Mouse (Mus musculus): ENCODE measurements at regions not wholly inside any gene's neighbourhood (a gene's known extent, or its start where the extent isn't known, plus 50 kb on each side); places are given as distances from the start of the nearest gene placed in this dataset.
A peak's percentile ranks its signal among the peaks of the same experiment; 100 is the strongest.

DNA sequence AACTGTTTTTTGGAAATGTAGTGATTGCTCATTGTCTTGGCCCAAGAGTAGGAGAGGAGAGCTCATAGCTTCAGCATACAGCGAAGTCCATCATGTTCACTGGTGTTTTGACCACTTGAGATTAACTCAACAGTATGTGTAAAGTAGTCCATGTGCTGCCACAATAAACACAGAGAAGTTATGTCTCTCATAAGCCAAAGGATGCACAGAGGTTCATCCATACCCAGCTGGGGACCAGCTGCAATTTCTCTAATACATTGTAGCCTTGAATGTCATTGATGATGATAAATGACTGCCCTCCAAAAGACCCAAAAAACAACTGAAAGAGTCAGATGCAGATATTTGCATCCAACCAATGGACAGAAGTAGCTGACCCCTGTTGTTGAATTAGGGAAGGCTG, 199.2 kb upstream of the Adgra3 start:
- intact Hi-C loops (cut with DNase I), result no loop called here

DNA sequence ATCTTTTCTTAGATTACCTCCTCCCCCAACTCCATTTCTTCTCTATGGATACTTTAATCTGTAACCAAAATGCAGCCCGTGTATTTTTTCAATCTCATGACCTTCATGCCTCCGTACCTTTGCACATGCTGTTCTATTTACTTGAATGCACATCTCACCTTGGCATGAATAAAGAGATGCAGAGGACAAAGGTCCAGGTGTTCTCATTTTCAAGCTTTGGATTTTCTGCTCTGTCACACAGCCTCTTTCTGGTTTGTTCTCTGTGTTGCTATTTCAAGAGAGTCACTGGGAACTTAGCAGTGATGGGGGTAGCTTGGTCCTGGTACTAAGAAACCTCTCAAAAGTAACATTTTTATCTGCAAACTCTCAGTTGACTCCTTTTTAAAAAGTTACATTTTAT, 175.3 kb upstream of the Adgra3 start:
- Histone ChIP-seq H3K9ac (ENCODE audit: low read depth, low read length) (no peak overlapping the region), H3K27ac (no peak overlapping the region), H3K4me1 (ENCODE audit: control insufficient read depth, insufficient read depth, low read length) (no peaks in the 10 kb centered on the region), H3K36me3 (ENCODE audit: control insufficient read depth, insufficient read depth, low read length) (no peaks in the 10 kb centered on the region), H3K79me2 (replicated peaks; ENCODE audit: control insufficient read depth, insufficient read depth, low read length) (no peaks in the 10 kb centered on the region), H3K4me3 (no peak overlapping the region), H3K27me3 (ENCODE audit: control insufficient read depth, insufficient read depth, low read length) (no peaks in the 10 kb centered on the region)
- no peak for DNase-seq
- intact Hi-C loops (cut with DNase I), result no loop called here
- 77% methylated on average over 2 of the region's 2 CpGs for WGBS
- TF ChIP-seq EP300 (IDR thresholded peaks at IDR 0.05; ENCODE audit: insufficient read depth, low read depth, low read length), result no peak
- no peak for TF ChIP-seq CTCF (IDR thresholded peaks at IDR 0.05)
- no peak for TF ChIP-seq POLR2A (IDR thresholded peaks at IDR 0.05; ENCODE audit: insufficient read depth, low read depth, low read length)

More for the DNA sequence above, 199.2 kb upstream of the Adgra3 start:
- Histone ChIP-seq H3K36me3 (ENCODE audit: control insufficient read depth, insufficient read depth, low read length) (no peaks in the 10 kb centered on the region), H3K4me1 (ENCODE audit: control insufficient read depth, insufficient read depth, low read length) (no peaks in the 10 kb centered on the region), H3K27ac (no peak overlapping the region), H3K27me3 (ENCODE audit: control insufficient read depth, insufficient read depth, low read length) (no peaks in the 10 kb centered on the region), H3K9ac (ENCODE audit: low read depth, low read length) (no peak overlapping the region), H3K4me3 (no peak overlapping the region), H3K79me2 (replicated peaks; ENCODE audit: control insufficient read depth, insufficient read depth, low read length) (no peaks in the 10 kb centered on the region)
- TF ChIP-seq POLR2A (IDR thresholded peaks at IDR 0.05; ENCODE audit: insufficient read depth, low read depth, low read length), result no peak
- TF ChIP-seq CTCF (IDR thresholded peaks at IDR 0.05), result no peak
- no peak for TF ChIP-seq EP300 (IDR thresholded peaks at IDR 0.05; ENCODE audit: insufficient read depth, low read depth, low read length)
- no peak for DNase-seq
- 83% methylated on average over 1 of the region's 1 CpGs for WGBS

DNA sequence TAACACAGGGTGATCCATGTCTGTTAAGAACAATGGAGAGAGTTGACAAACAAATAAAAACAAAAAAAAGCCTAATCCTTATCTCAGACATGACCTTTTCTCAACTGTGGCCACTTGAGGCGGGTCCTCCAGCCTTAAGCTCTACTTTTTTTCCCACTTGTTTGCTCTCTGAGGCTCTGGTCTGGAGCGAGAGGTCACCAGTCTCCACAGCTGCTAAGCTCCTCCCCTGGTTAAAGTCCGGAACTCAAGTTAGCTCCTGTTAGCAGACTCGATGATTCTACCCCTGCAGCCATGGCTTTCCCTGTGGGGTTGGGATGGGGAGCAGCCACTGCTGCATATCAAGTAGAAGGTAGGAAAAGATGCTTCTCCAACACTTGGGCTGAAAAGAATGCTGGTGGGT, 158.2 kb upstream of the Adgra3 start:
- intact Hi-C loops (cut with DNase I), result loop anchor here (1.0 kb wide), 1 partner anchor 241 kb away; no protein-coding TSS in a partner anchor
- 38% methylated on average over 4 of the region's 4 CpGs for WGBS
- H3K4me3 ChIP-seq, result no peak overlapping the region
- DNase-seq, result no peak
- H3K27ac ChIP-seq, result no peak overlapping the region
- TF ChIP-seq EP300 (IDR thresholded peaks at IDR 0.05; ENCODE audit: insufficient read depth, low read depth, low read length) (no peak), POLR2A (IDR thresholded peaks at IDR 0.05; ENCODE audit: insufficient read depth, low read depth, low read length) (no peak), CTCF (IDR thresholded peaks at IDR 0.05) (no peak)
- H3K36me3 ChIP-seq (ENCODE audit: control insufficient read depth, insufficient read depth, low read length), result no peaks in the 10 kb centered on the region
- no peaks in the 10 kb centered on the region for H3K79me2 ChIP-seq (replicated peaks; ENCODE audit: control insufficient read depth, insufficient read depth, low read length)
- H3K4me1 ChIP-seq (ENCODE audit: control insufficient read depth, insufficient read depth, low read length), result no peaks in the 10 kb centered on the region
- no peak overlapping the region for H3K9ac ChIP-seq (ENCODE audit: low read depth, low read length)
- H3K27me3 ChIP-seq (ENCODE audit: control insufficient read depth, insufficient read depth, low read length), result no peaks in the 10 kb centered on the region

- 32% methylated on average over 5 of the region's 5 CpGs for WGBS
- TF ChIP-seq CTCF (IDR thresholded peaks at IDR 0.05), result peak; percentile 72
- no peak for TF ChIP-seq EP300 (IDR thresholded peaks at IDR 0.05; ENCODE audit: insufficient read depth, low read depth, low read length)
- no peak for TF ChIP-seq POLR2A (IDR thresholded peaks at IDR 0.05; ENCODE audit: insufficient read depth, low read depth, low read length)
- intact Hi-C loops (cut with DNase I), result no loop called here
- Histone ChIP-seq H3K9ac (ENCODE audit: low read depth, low read length) (no peak overlapping the region), H3K27me3 (ENCODE audit: control insufficient read depth, insufficient read depth, low read length) (no peaks in the 10 kb centered on the region), H3K4me1 (ENCODE audit: control insufficient read depth, insufficient read depth, low read length) (no peaks in the 10 kb centered on the region), H3K79me2 (replicated peaks; ENCODE audit: control insufficient read depth, insufficient read depth, low read length) (no peaks in the 10 kb centered on the region), H3K4me3 (no peak overlapping the region), H3K27ac (no peak overlapping the region), H3K36me3 (ENCODE audit: control insufficient read depth, insufficient read depth, low read length) (no peaks in the 10 kb centered on the region)
- DNase-seq, result no peak
Measured at GRCm38 (mm10) chr5:50215960-50216359, 157.2 kb upstream of the Adgra3 start.

DNA sequence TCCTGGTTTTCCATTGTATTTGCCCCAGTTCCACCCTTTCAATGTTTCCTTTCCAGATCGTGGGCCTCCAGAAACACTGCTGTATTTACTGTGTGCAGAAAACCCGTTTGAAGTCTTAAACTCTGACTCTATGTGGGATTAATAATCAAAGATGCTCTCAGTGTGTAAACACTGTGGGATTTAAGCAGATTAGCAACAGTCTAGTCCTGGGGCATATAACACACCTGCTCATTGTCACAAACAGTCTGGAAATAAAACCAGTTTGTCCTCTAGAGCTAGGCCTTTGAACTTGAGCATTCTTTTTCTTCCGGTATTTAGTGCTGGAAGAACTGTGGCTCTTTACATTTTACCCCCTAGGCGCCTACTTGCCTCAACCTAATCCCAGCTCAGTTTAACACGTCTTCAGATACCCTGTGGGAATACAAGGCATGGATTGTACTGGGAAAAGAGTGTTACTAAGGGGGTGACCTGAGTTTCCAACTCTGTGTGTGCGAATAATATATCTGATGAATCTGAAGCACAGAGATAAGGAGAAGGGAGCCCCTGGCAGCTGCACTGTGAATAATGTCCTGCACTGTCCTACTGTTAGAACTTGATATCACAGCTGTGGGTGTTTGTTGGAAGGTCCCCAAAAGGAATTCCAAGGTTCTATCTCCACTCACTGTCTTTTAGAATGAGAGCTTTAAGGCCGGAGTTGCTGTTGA, 143.7 kb upstream of the Adgra3 start:
- H3K4me3 ChIP-seq, result no peak overlapping the region
- TF ChIP-seq CTCF (IDR thresholded peaks at IDR 0.05) (no peak), EP300 (IDR thresholded peaks at IDR 0.05; ENCODE audit: insufficient read depth, low read depth, low read length) (no peak), POLR2A (IDR thresholded peaks at IDR 0.05; ENCODE audit: insufficient read depth, low read depth, low read length) (no peak)
- no peaks in the 10 kb centered on the region for H3K79me2 ChIP-seq (replicated peaks; ENCODE audit: control insufficient read depth, insufficient read depth, low read length)
- no peaks in the 10 kb centered on the region for H3K4me1 ChIP-seq (ENCODE audit: control insufficient read depth, insufficient read depth, low read length)
- no peak for DNase-seq
- no peak overlapping the region for H3K9ac ChIP-seq (ENCODE audit: low read depth, low read length)
- H3K27ac ChIP-seq, result no peak overlapping the region
- WGBS, result 62% methylated on average over 7 of the region's 7 CpGs
- no peaks in the 10 kb centered on the region for H3K27me3 ChIP-seq (ENCODE audit: control insufficient read depth, insufficient read depth, low read length)
- H3K36me3 ChIP-seq (ENCODE audit: control insufficient read depth, insufficient read depth, low read length), result no peaks in the 10 kb centered on the region
- intact Hi-C loops (cut with DNase I), result no loop called here

DNA sequence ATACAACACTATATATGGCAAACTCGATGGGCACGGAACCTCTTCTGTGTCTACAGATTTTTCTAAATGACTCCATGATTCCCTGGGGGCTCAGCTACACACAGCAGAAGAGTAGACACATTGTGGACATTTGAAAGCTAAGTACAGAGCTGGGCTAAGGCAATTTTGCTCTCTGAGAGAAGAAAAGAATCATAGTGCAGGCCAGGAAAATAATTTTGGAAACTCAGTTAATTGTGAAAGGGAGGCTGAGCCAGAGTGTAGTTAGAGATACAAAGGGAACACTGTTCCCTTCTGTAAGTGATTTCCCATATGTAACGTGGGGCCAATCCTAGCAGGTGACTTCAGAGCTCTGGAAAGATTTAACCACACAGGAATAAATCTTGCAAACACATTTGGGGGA, 137.6 kb upstream of the Adgra3 start:
- H3K4me3 ChIP-seq, result no peak overlapping the region
- no peaks in the 10 kb centered on the region for H3K27me3 ChIP-seq (ENCODE audit: control insufficient read depth, insufficient read depth, low read length)
- intact Hi-C loops (cut with DNase I), result no loop called here
- H3K36me3 ChIP-seq (ENCODE audit: control insufficient read depth, insufficient read depth, low read length), result no peaks in the 10 kb centered on the region
- no peak for DNase-seq
- H3K79me2 ChIP-seq (replicated peaks; ENCODE audit: control insufficient read depth, insufficient read depth, low read length), result no peaks in the 10 kb centered on the region
- H3K4me1 ChIP-seq (ENCODE audit: control insufficient read depth, insufficient read depth, low read length), result no peaks in the 10 kb centered on the region
- H3K27ac ChIP-seq, result no peak overlapping the region
- TF ChIP-seq POLR2A (IDR thresholded peaks at IDR 0.05; ENCODE audit: insufficient read depth, low read depth, low read length) (no peak), CTCF (IDR thresholded peaks at IDR 0.05) (no peak), EP300 (IDR thresholded peaks at IDR 0.05; ENCODE audit: insufficient read depth, low read depth, low read length) (no peak)
- 71% methylated on average over 3 of the region's 3 CpGs for WGBS
- H3K9ac ChIP-seq (ENCODE audit: low read depth, low read length), result no peak overlapping the region
